Mouse (Mus musculus) liver, adult 2 months (tissue): Measurements from ENCODE around the gene Ddx19b.
"Not testable (repeated sequence)": the region's sequence is repeated elsewhere in the genome, so short reads cannot be mapped to it uniquely, and the experiment has no call there.

Source experiments
- CTCF ChIP-seq: fragments of 200-500 bp; IDR thresholded peaks from 2 replicates; pipeline ENCODE4 v1.5.1; 2011; ENCODE audit warnings: low read depth, low read length, control low read depth
- POLR2A ChIP-seq: fragments of 200-500 bp; IDR thresholded peaks from 2 replicates; pipeline ENCODE4 v1.6.1; 2011; ENCODE audit warnings: low read length, control low read depth; ENCODE audit not compliant: insufficient read depth; ENCODE audit errors: extremely low read depth

GRCm38 (mm10) chr8:111010230-111010991, 21.1 kb downstream of the Ddx19b start:
- not testable (repeated sequence) for TF ChIP-seq CTCF, POLR2A
